Mouse (Mus musculus) kidney, adult 2 months (tissue): ENCODE measurements around the gene Tnfaip8l1.

Source experiments
- CTCF ChIP-seq: fragments of 200-500 bp; conservative IDR thresholded peaks from 2 replicates; pipeline ENCODE4 v1.5.1; 2011; ENCODE audit warnings: low read depth, mild to moderate bottlenecking, control low read depth, low read length, moderate library complexity, mixed read lengths; ENCODE audit not compliant: insufficient read depth, insufficient read length
- POLR2A ChIP-seq: fragments of 200-500 bp; IDR thresholded peaks from one replicate; pipeline ENCODE4 v1.6.1; 2011; ENCODE audit warnings: low read depth, low read length, control low read depth

DNA sequence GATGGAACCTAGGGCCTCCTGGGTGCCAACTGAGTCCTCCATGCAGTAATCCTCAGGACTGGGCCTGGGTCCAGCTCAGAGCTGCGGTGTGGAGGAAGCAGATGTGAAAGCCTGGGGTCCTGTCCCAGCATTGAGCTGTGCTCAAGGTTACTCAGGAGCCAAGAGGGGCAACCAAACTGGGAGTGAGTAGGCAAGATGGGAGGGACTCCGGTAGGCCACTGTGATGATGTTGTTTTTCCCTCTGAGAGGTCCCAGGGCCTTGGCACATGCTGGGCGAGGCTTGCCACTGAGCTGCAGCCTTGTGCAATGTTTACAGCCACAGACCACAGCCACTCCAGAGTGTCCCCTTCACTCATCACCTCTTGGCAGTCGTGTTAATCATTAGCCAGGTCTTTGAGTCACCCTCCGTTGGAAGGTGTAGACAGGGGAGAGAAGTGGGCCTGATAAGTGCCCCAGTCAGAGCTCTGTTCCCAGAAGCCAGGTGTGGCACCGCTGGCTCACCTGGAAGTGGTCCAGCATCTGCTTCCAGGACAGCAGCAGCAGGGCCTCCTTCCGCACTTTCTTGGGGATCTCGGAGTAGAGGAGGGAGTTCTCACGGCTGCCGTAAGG is 44.1 kb downstream of the Tnfaip8l1 start:
- TF ChIP-seq POLR2A (no peak), CTCF (no peak)
